Mouse (Mus musculus) neural tube, embryonic 12.5 days (tissue): ENCODE measurements at regions not wholly inside any gene's neighbourhood (a gene's known extent, or its start where the extent isn't known, plus 50 kb on each side); places are given as distances from the start of the nearest gene placed in this dataset.
"Not testable (repeated sequence)": the region's sequence is repeated elsewhere in the genome, so short reads cannot be mapped to it uniquely, and the experiment has no call there.

Experiments
- ATAC-seq: fragments of 200-750 bp; cut with Nextera tagmentation; 2 replicates; pipeline ENCODE4 v1.8.0; 2017; ENCODE audit warnings: low read depth, mild to moderate bottlenecking, moderate TSS enrichment, moderate library complexity; ENCODE audit not compliant: low FRiP score
- H3K27ac ChIP-seq: fragments of 300-500 bp; sonication (generic); 2 replicates; pipeline ENCODE4 v1.5.1; 2016
- H3K27me3 ChIP-seq: fragments of 300-500 bp; sonication (generic); replicated peaks from 2 replicates; pipeline ENCODE4 v1.6.1; 2016; ENCODE audit warnings: mild to moderate bottlenecking
- H3K36me3 ChIP-seq: fragments of 300-500 bp; sonication (generic); 2 replicates; pipeline ENCODE4 v1.6.1; 2016; ENCODE audit warnings: mild to moderate bottlenecking
- H3K4me1 ChIP-seq: fragments of 300-500 bp; sonication (generic); 2 replicates; pipeline ENCODE4 v1.6.1; 2016
- H3K4me2 ChIP-seq: fragments of 300-500 bp; sonication (generic); replicated peaks from 2 replicates; pipeline ENCODE4 v1.6.1; 2016; ENCODE audit warnings: mild to moderate bottlenecking
- H3K4me3 ChIP-seq: fragments of 300-500 bp; sonication (generic); 2 replicates; pipeline ENCODE4 v1.5.1; 2016
- H3K9ac ChIP-seq: fragments of 300-500 bp; sonication (generic); 2 replicates; pipeline ENCODE4 v1.6.1; 2016; ENCODE audit warnings: mild to moderate bottlenecking
- H3K9me3 ChIP-seq: fragments of 300-500 bp; sonication (generic); 2 replicates; pipeline ENCODE4 v1.6.1; 2016; ENCODE audit warnings: mild to moderate bottlenecking
- whole genome bisulfite sequencing: fragments of 180-500 bp; shearing (Covaris S2); methylation state at CpG from one replicate; pipeline ENCODE4 v1.1.7; 2016; 5-methylcytosine and 5-hydroxymethylcytosine counted together

- H3K4me2 ChIP-seq, H3K27me3 ChIP-seq, H3K9me3 ChIP-seq, ATAC-seq, H3K9ac ChIP-seq, H3K27ac ChIP-seq, H3K4me3 ChIP-seq, H3K36me3 ChIP-seq, H3K4me1 ChIP-seq: not testable (repeated sequence)
- 100% methylated on average over 1 of the region's 2 CpGs for WGBS
These were observed 96.7 kb downstream of the Zfp369 start for GRCm38 (mm10) chr13:65375273-65375672.

- WGBS = 46% methylated on average over 21 of the region's 21 CpGs
- not testable (repeated sequence) for H3K27ac ChIP-seq, ATAC-seq, H3K4me2 ChIP-seq, H3K36me3 ChIP-seq, H3K27me3 ChIP-seq, H3K9ac ChIP-seq, H3K4me1 ChIP-seq, H3K9me3 ChIP-seq, H3K4me3 ChIP-seq
These were observed 100.8 kb downstream of the Zfp369 start for GRCm38 (mm10) chr13:65379411-65379810.

- H3K4me2 ChIP-seq, H3K27ac ChIP-seq, H3K9ac ChIP-seq, ATAC-seq, H3K36me3 ChIP-seq, H3K4me3 ChIP-seq, H3K27me3 ChIP-seq, H3K4me1 ChIP-seq, H3K9me3 ChIP-seq: not testable (repeated sequence)
- 71% methylated on average over 4 of the region's 4 CpGs for WGBS
These were observed 97.5 kb upstream of the Gm10139 start for GRCm38 (mm10) chr13:65414990-65415389.

GRCm38 (mm10) chr13:65420201-65420600 is 92.3 kb upstream of the Gm10139 start:
- not testable (repeated sequence) for H3K27me3 ChIP-seq, H3K9ac ChIP-seq, ATAC-seq, H3K27ac ChIP-seq, H3K36me3 ChIP-seq, H3K4me1 ChIP-seq, H3K9me3 ChIP-seq
- peak overlapping the region; percentile 27 for H3K4me3 ChIP-seq
- H3K4me2 ChIP-seq = peak overlapping the region; percentile 49
- whole genome bisulfite sequencing = 4% methylated on average over 27 of the region's 28 CpGs
